Mouse (Mus musculus): Measurements from ENCODE around the gene Polq.

DNA sequence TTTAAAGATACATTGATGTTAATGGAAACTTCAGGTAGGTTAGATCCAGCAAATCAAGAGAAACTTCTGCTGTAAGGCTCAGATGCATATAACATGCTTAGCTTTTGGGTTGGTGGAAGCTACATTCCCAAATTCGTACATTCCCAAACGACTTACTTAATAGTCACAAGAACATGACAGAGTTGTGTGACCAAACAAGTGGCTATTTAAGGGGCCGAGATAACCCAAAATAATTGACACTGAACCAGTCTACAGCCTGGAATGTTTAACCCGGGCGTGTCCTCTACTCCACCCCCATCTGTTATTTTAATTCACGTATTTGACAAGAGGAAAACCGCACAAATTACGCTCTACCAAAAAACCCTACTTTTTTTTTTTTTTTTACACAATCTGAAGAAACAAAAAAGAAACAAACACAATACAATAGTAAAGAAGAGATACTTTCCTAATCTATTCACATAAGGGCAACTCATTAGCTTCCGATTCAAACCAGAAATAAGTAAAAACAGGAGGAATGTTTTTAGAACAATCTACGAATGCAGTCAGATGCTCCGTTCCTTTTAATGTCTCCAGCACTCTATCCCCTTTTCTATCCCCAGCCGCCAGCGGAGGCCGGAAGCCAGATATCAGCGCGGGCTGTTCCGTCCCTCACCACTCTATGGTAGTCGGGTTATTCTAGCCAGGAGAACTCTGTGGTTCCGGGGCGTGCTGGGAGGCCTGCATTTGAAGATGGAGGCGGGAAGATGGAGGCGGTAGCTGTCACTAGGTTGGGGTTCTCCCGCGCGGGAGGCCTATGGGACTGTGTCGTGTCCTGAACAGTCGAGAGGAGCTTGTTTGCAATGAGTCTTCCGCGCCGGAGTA lies at the start of gene Polq:
- TF ChIP-seq GATA1 (IDR thresholded peaks at IDR 0.05; ENCODE audit: borderline replicate concordance, low read length) = no peak; the same call in 2 of the 3 replicates
- peak; percentile 77; the same call in 1 of the 2 replicates for TF ChIP-seq FLI1 (IDR thresholded peaks at IDR 0.05; ENCODE audit: low read length)

All from megakaryocyte, embryonic 14.5 days (primary cell).